Mouse (Mus musculus) lung, postnatal 0 days (tissue): ENCODE data around the gene Tbc1d9. TPM values are rescaled to one million over a fixed set of nuclear protein-coding genes. Genes with fewer than 3 reads are reported as not detected.
A peak's percentile ranks its signal among the peaks of the same experiment; 100 is the strongest.

Experiments used
- ATAC-seq: fragments of 200-750 bp; cut with Nextera tagmentation; 2 replicates; pipeline ENCODE4 v1.8.0; 2017; ENCODE audit warnings: moderate library complexity
- DNase-seq: peaks from one replicate; pipeline ENCODE4 v3.0.0-alpha.2; 2016; ENCODE audit warnings: low spot score
- H3K27ac ChIP-seq: fragments of 300-500 bp; sonication (generic); 2 replicates; pipeline ENCODE4 v1.5.1; 2014; ENCODE audit warnings: antibody characterized with exemption, mild to moderate bottlenecking, low read length, mixed read lengths
- H3K27me3 ChIP-seq: fragments of 300-500 bp; sonication (generic); replicated peaks from 2 replicates; pipeline ENCODE4 v1.6.1; 2014; ENCODE audit warnings: low read length, mixed read lengths; ENCODE audit not compliant: insufficient read depth
- H3K36me3 ChIP-seq: fragments of 300-500 bp; sonication (generic); 2 replicates; pipeline ENCODE4 v1.6.1; 2014; ENCODE audit warnings: low read length, mixed read lengths; ENCODE audit not compliant: insufficient read depth
- H3K4me1 ChIP-seq: fragments of 300-500 bp; sonication (generic); 2 replicates; pipeline ENCODE4 v1.6.1; 2014; ENCODE audit warnings: antibody characterized with exemption, low read depth, low read length, mixed read lengths; ENCODE audit not compliant: insufficient read depth
- H3K4me2 ChIP-seq: fragments of 300-500 bp; sonication (generic); replicated peaks from 2 replicates; pipeline ENCODE4 v1.6.1; 2014; ENCODE audit warnings: low read depth, mild to moderate bottlenecking, low read length, moderate library complexity, mixed read lengths
- H3K4me3 ChIP-seq: fragments of 300-500 bp; sonication (generic); 2 replicates; pipeline ENCODE4 v1.5.1; 2014; ENCODE audit warnings: low read depth, low read length
- H3K9ac ChIP-seq: fragments of 300-500 bp; sonication (generic); replicated peaks from 2 replicates; pipeline ENCODE4 v1.6.1; 2014; ENCODE audit warnings: low read depth, mild to moderate bottlenecking
- H3K9me3 ChIP-seq: fragments of 300-500 bp; sonication (generic); 2 replicates; pipeline ENCODE4 v1.6.1; 2016; ENCODE audit warnings: low read length, mixed read lengths
- CTCF ChIP-seq: IDR thresholded peaks from 2 replicates; pipeline ENCODE4 v1.5.1; 2016; ENCODE audit warnings: antibody characterized with exemption, mild to moderate bottlenecking
- EP300 ChIP-seq: IDR thresholded peaks from 2 replicates; pipeline ENCODE4 v1.6.1; 2016; ENCODE audit warnings: antibody characterized with exemption, mild to moderate bottlenecking, control low read depth
- WGBS: fragments of 180-500 bp; shearing (Covaris S2); extraction: QIAGEN DNeasy Blood & Tissue Kit; methylation state at CpG from one replicate; pipeline ENCODE4 v1.1.7; 2014; 5-methylcytosine and 5-hydroxymethylcytosine counted together
- polyA plus RNA-seq: library from polyadenylated mRNA; unstranded; fragments of >200 nt; fragmentation: Nextera tagmentation; extraction: Ambion mirVana; gene quantifications from 2 replicates; pipeline ENCODE4 v1.2.1, GENCODE M21; 2015

The Tbc1d9 gene
- polyA plus RNA-seq, 1 experiment from 2014 or later = 1.8 TPM

DNA sequence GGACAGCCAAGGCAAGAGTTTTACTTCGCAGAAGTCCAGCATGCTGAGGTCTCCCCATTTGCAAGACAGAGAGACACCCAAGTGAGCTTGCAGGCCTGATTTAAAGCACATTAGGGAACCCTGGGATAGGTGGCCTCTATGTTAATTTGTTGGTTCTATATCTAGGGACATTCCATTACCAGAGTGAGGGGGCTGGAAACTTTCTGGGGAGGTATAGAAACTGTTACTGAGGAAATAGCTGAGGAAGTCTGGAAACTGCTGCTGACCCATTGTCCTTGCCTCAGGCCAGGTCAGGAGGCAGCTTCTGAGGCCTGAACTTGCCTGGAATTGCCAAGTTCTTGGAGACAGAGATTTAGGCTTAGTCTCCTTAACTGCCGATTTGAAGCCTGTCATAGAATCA lies 4.5 kb upstream of the Tbc1d9 start:
- Histone ChIP-seq H3K4me2 (no peak overlapping the region), H3K36me3 (no peaks in the 10 kb centered on the region), H3K9ac (no peak overlapping the region), H3K27me3 (no peaks in the 10 kb centered on the region), H3K4me1 (no peaks in the 10 kb centered on the region), H3K27ac (no peak overlapping the region), H3K4me3 (no peak overlapping the region), H3K9me3 (no peaks in the 10 kb centered on the region)
- DNase-seq = no peak
- TF ChIP-seq EP300 (no peak), CTCF (no peak)
- WGBS = 83% methylated on average over 2 of the region's 2 CpGs
- ATAC-seq = no peak

DNA sequence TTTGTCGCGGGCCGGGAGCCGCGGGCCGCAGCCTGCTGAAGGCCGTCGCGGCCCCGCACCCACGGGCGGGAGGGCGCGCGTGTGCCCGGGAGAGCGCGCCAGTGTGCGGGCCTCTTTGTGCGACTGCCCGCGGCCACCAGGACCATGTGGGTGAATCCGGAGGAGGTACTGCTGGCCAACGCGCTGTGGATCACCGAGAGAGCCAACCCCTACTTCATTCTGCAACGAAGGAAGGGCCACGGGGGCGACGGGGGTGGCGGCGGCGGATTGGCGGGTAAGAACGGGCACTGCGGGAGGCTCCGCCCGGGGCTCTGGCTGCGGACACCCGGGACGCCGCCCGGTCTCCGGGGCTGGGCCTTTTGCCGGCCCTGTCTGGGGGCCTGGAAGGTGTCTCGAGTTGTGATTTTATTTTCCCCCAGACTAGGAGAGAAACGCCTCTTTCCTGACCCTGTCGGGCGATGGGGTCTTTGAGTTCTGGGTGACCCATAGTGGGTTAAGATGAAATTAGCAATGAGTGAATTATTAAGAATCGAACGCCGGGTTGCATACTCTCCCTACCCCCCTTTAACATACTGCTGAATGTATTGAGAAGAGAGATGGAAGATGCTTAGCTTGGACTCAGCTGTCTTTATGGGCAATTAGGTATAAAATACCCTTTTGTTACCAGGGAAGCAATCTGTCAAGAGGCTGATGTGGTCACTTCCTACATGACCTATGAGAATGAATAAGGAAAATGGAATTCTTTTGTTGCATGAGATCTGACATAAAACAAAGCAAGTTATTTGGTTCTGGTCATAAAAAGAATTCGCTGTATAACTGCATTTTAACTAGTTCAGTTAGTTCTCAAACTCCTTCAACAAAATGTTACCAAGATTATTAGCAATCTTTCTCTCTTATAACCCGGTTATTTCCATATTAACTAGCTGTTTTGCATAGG lies 1.0 kb downstream of the Tbc1d9 start, which contains the start of gene Gm10645:
Gene Gm10645 (minus strand): TSS at position 240 of the 937 bp plus-strand sequence.
- 3% methylated on average over 49 of the region's 54 CpGs for WGBS
- Histone ChIP-seq H3K27me3 (no peaks in the 10 kb centered on the region), H3K4me1 (no peaks in the 10 kb centered on the region), H3K36me3 (no peaks in the 10 kb centered on the region), H3K27ac (peak within 1 kb of the TSS; percentile 80), H3K9me3 (no peaks in the 10 kb centered on the region), H3K4me2 (peak within 1 kb of the TSS; percentile 95), H3K9ac (peak within 1 kb of the TSS; percentile 82), H3K4me3 (peak within 1 kb of the TSS; percentile 61)
- ATAC-seq (peak; percentile 49), DNase-seq (peak; percentile 39)
- no peak for TF ChIP-seq CTCF
- no peak for TF ChIP-seq EP300

DNA sequence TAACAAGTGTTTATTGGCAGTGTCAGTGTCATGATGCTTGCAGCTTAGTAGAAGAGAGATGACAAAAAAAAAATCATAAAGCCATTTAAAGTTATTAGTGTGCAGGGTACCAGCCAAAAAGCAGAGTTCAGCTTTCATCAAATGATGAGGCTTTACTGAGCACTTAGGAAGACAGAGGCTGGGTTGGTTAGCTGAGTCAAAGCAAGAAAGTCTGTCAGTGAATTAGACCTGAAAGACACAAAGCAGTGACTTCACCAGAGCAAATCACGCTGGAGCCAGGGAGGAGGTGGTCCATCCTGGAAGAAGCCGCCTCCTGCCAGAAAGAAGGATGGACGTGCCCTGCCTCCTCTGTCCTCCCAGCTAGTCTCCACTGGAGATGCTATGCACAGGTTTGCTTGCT lies 2.8 kb downstream of the Tbc1d9 start:
- TF ChIP-seq EP300 (no peak), CTCF (no peak)
- Histone ChIP-seq H3K4me2 (no peak overlapping the region), H3K27ac (no peak overlapping the region), H3K27me3 (no peaks in the 10 kb centered on the region), H3K9ac (no peak overlapping the region), H3K9me3 (no peaks in the 10 kb centered on the region), H3K4me1 (no peaks in the 10 kb centered on the region), H3K36me3 (no peaks in the 10 kb centered on the region), H3K4me3 (no peak overlapping the region)
- DNase-seq = no peak
- 71% methylated on average over 3 of the region's 3 CpGs for WGBS
- no peak for ATAC-seq

DNA sequence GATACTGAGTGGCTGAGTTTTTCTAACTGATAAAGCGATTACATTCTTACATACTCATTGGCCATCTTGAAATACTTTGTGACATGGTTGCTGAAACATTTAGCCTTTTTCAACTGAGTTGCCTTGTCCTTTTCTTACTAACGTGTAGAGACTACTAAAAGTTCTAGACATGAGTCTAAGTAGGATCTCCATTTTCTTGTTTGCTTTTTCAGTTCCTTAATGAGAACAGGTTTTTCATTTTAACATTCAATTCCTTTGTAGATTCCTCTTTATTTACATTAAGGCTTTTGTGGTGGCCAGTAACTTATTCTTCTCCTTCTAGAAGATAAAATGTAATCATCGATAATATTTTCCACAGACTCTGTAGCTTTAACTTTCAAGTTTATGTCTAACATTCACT lies 4.0 kb downstream of the Tbc1d9 start:
- DNase-seq = no peak
- Histone ChIP-seq H3K4me2 (no peak overlapping the region), H3K4me1 (no peaks in the 10 kb centered on the region), H3K36me3 (no peaks in the 10 kb centered on the region), H3K4me3 (no peak overlapping the region), H3K27ac (no peak overlapping the region), H3K27me3 (no peaks in the 10 kb centered on the region), H3K9me3 (no peaks in the 10 kb centered on the region), H3K9ac (no peak overlapping the region)
- TF ChIP-seq CTCF (no peak), EP300 (no peak)
- 77% methylated on average over 3 of the region's 3 CpGs for WGBS
- ATAC-seq = no peak

DNA sequence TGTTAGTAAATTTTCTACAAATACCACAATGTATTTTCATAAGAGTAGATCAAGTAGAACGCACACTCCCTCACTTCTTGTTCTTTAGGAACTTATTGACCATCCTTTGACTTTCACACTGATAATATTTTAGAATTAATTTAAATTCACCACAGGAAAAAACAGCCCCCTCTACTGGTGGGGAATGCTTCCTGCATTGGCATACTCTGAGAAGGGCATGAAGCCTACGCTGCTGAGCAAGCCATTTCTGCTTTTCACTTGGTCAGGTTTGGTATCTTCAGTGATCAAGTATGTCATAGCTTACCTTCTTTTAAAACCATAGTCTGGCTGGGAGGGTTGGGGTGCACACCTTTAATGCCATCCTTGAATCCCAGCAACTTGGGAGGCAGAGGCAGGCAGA lies 4.6 kb downstream of the Tbc1d9 start:
- no peak overlapping the region for H3K27ac ChIP-seq
- WGBS = 93% methylated on average over 2 of the region's 2 CpGs
- H3K36me3 ChIP-seq = no peaks in the 10 kb centered on the region
- H3K9ac ChIP-seq = no peak overlapping the region
- H3K9me3 ChIP-seq = no peaks in the 10 kb centered on the region
- ATAC-seq (no peak), DNase-seq (peak; percentile 17)
- TF ChIP-seq EP300 (no peak), CTCF (peak; percentile 63)
- H3K4me3 ChIP-seq = no peak overlapping the region
- H3K4me1 ChIP-seq = no peaks in the 10 kb centered on the region
- H3K4me2 ChIP-seq = no peak overlapping the region
- no peaks in the 10 kb centered on the region for H3K27me3 ChIP-seq

DNA sequence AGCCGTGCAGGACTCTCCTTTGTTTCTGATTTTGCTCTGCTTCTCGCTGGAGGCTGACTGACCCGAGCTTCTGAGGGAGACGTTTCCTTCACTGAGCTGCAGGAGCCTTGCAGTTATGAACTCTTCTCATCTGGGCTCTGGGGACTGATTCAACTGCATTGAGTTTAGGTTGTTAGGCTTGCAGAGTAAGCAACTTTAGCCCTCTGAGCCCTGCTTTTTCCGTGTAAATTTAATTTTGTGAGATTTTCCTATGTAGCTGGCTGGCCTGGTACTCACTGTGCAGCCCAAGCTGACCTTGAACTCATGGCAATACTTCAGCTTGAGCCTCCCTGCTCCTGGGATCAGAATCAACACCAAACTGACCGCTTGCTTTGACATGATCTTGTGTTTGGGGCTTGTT lies 5.7 kb downstream of the Tbc1d9 start:
- no peak for TF ChIP-seq CTCF
- TF ChIP-seq EP300 = no peak
- DNase-seq (no peak), ATAC-seq (no peak)
- Histone ChIP-seq H3K4me3 (no peak overlapping the region), H3K27ac (no peak overlapping the region), H3K9me3 (no peaks in the 10 kb centered on the region), H3K9ac (no peak overlapping the region), H3K4me1 (no peaks in the 10 kb centered on the region), H3K4me2 (no peak overlapping the region), H3K36me3 (no peaks in the 10 kb centered on the region), H3K27me3 (no peaks in the 10 kb centered on the region)
- WGBS = 33% methylated on average over 6 of the region's 6 CpGs
